Mouse (Mus musculus) central nervous system, embryonic 11.5 days (tissue): ENCODE results near the gene Gdf10. TPM values are rescaled to one million over a fixed set of nuclear protein-coding genes. Genes with fewer than 3 reads are reported as not detected.

Source experiments
- polyA plus RNA-seq: library from polyadenylated mRNA; depleted of rRNA; stranded (reverse); fragments of >200 nt; gene quantifications from 2 replicates; pipeline ENCODE4 v1.2.3, GENCODE M21; 2012; rRNA removed

Gene Gdf10
- 3.2 and 8.9 TPM in 2 replicates for polyA plus RNA-seq

GRCm38 (mm10) chr14:33923168-33924070 is at the start of gene Gdf10:
Gene Gdf10 (plus strand): TSS chr14:33923587.

GRCm38 (mm10) chr14:33940739-33941138 is 17.4 kb downstream of the Gdf10 start, which contains the start of gene Gdf2:
Gene Gdf2 (plus strand): TSS chr14:33941039.

GRCm38 (mm10) chr14:33953761-33954160 is 30.4 kb downstream of the Gdf10 start, which contains the start of gene Rbp3:
Gene Rbp3 (plus strand): TSS chr14:33954003.

GRCm38 (mm10) chr14:33978604-33979059 is 55.2 kb downstream of the Gdf10 start, which contains the start of gene Zfp488:
Gene Zfp488 (minus strand): TSS chr14:33978764.

Other genes with a start within 250 kb of the Gdf10 start
- gene Gdf2, start 17.5 kb downstream of the Gdf10 start, polyA plus RNA-seq: 0.39 and 0.46 TPM in 2 replicates
- 0.01 TPM in 1 of 2 replicates, not detected in the other for gene Rbp3, start 30.4 kb downstream of the Gdf10 start, polyA plus RNA-seq
- gene Zfp488, start 55.2 kb downstream of the Gdf10 start, polyA plus RNA-seq: 0.12 and 0.55 TPM in 2 replicates
- not detected in 2 replicates for gene Gm30083, start 91.6 kb downstream of the Gdf10 start, polyA plus RNA-seq
- gene Gm5460, start 93.2 kb downstream of the Gdf10 start, polyA plus RNA-seq: not detected in 2 replicates
- not detected in 2 replicates for gene Antxrl, start 129.1 kb downstream of the Gdf10 start, polyA plus RNA-seq
- gene Anxa8, start 162.4 kb downstream of the Gdf10 start, polyA plus RNA-seq: 0.66 and 1.5 TPM in 2 replicates
- gene A630023A22Rik, start 179.2 kb downstream of the Gdf10 start, polyA plus RNA-seq: not detected in 2 replicates
- 0.02 and 0.04 TPM in 2 replicates for gene Npy4r, start 228.9 kb downstream of the Gdf10 start, polyA plus RNA-seq